Mouse (Mus musculus): ENCODE measurements around the gene Tenm2.

The Tenm2 gene

GRCm38 (mm10) chr11:36469811-36470551 lies 765.8 kb downstream of the Tenm2 start:
- no peak for DNase-seq

GRCm38 (mm10) chr11:36458451-36458850 lies 777.3 kb downstream of the Tenm2 start:
- DNase-seq: no peak

- no peak for DNase-seq
Observed at GRCm38 (mm10) chr11:36454076-36454475, 781.7 kb downstream of the Tenm2 start.

GRCm38 (mm10) chr11:36452436-36452835 lies 783.3 kb downstream of the Tenm2 start:
- no peak for DNase-seq

- no peak for DNase-seq
Observed at GRCm38 (mm10) chr11:36446351-36446750, 789.4 kb downstream of the Tenm2 start.

- no peak for DNase-seq
Observed at GRCm38 (mm10) chr11:36443821-36444220, 791.9 kb downstream of the Tenm2 start.

GRCm38 (mm10) chr11:36441801-36442200 lies 794.0 kb downstream of the Tenm2 start:
- no peak for DNase-seq

- no peak for DNase-seq
Observed at GRCm38 (mm10) chr11:36436251-36436650, 799.5 kb downstream of the Tenm2 start.

- no peak for DNase-seq
Observed at GRCm38 (mm10) chr11:36428947-36429346, 806.8 kb downstream of the Tenm2 start.

- DNase-seq: no peak
Observed at GRCm38 (mm10) chr11:36424959-36425358, 810.8 kb downstream of the Tenm2 start.

GRCm38 (mm10) chr11:36420047-36420446 lies 815.7 kb downstream of the Tenm2 start:
- no peak for DNase-seq

- DNase-seq: no peak
Observed at GRCm38 (mm10) chr11:36415244-36415643, 820.5 kb downstream of the Tenm2 start.

GRCm38 (mm10) chr11:36410881-36411280 lies 824.9 kb downstream of the Tenm2 start:
- DNase-seq: no peak

GRCm38 (mm10) chr11:36395803-36396710 lies 839.7 kb downstream of the Tenm2 start:
- DNase-seq: no peak

GRCm38 (mm10) chr11:36384696-36385095 lies 851.1 kb downstream of the Tenm2 start:
- no peak for DNase-seq

GRCm38 (mm10) chr11:36371814-36372213 lies 864.0 kb downstream of the Tenm2 start:
- no peak for DNase-seq

GRCm38 (mm10) chr11:36365067-36365466 lies 870.7 kb downstream of the Tenm2 start:
- no peak for DNase-seq

GRCm38 (mm10) chr11:36364441-36364840 lies 871.3 kb downstream of the Tenm2 start:
- no peak for DNase-seq

- DNase-seq: no peak
Observed at GRCm38 (mm10) chr11:36362514-36362913, 873.2 kb downstream of the Tenm2 start.

- no peak for DNase-seq
Observed at GRCm38 (mm10) chr11:36353252-36353651, 882.5 kb downstream of the Tenm2 start.

GRCm38 (mm10) chr11:36351752-36352151 lies 884.0 kb downstream of the Tenm2 start:
- no peak for DNase-seq

GRCm38 (mm10) chr11:36351341-36351740 lies 884.4 kb downstream of the Tenm2 start:
- DNase-seq: no peak

GRCm38 (mm10) chr11:36350264-36350663 lies 885.5 kb downstream of the Tenm2 start:
- peak; percentile 31 for DNase-seq

GRCm38 (mm10) chr11:36349856-36350255 lies 885.9 kb downstream of the Tenm2 start:
- DNase-seq: peak; percentile 50
